Mouse (Mus musculus) forebrain, embryonic 13.5 days (tissue): ENCODE data around the gene Clcn1. TPM values are rescaled to one million over a fixed set of nuclear protein-coding genes. Genes with fewer than 3 reads are reported as not detected.

Experiments
- ATAC-seq: fragments of 200-750 bp; cut with Nextera tagmentation; 2 replicates; pipeline ENCODE4 v1.8.0; 2017
- H3K27ac ChIP-seq: fragments of 300-500 bp; sonication (generic); 2 replicates; pipeline ENCODE4 v1.5.1; 2015; ENCODE audit warnings: inconsistent platforms, mild to moderate bottlenecking, moderate library complexity
- H3K27me3 ChIP-seq: fragments of 300-500 bp; sonication (generic); 2 replicates; pipeline ENCODE4 v1.6.1; 2015; ENCODE audit warnings: mild to moderate bottlenecking, inconsistent platforms
- H3K36me3 ChIP-seq: fragments of 300-500 bp; sonication (generic); 2 replicates; pipeline ENCODE4 v1.6.1; 2015; ENCODE audit warnings: mild to moderate bottlenecking, inconsistent platforms; ENCODE audit not compliant: poor library complexity, severe bottlenecking
- H3K4me1 ChIP-seq: fragments of 300-500 bp; sonication (generic); 2 replicates; pipeline ENCODE4 v1.6.1; 2015; ENCODE audit warnings: inconsistent platforms
- H3K4me2 ChIP-seq: fragments of 300-500 bp; sonication (generic); 2 replicates; pipeline ENCODE4 v1.6.1; 2015; ENCODE audit warnings: inconsistent platforms, mild to moderate bottlenecking, moderate library complexity
- H3K4me3 ChIP-seq: fragments of 300-500 bp; sonication (generic); 2 replicates; pipeline ENCODE4 v1.5.1; 2015; ENCODE audit warnings: mild to moderate bottlenecking, inconsistent platforms
- H3K9ac ChIP-seq: fragments of 300-500 bp; sonication (generic); 2 replicates; pipeline ENCODE4 v1.6.1; 2015; ENCODE audit warnings: mild to moderate bottlenecking, inconsistent platforms
- H3K9me3 ChIP-seq: fragments of 300-500 bp; sonication (generic); replicated peaks from 2 replicates; pipeline ENCODE4 v1.6.1; 2016; ENCODE audit warnings: inconsistent platforms
- WGBS: fragments of 180-500 bp; shearing (Covaris S2); methylation state at CpG from one replicate; pipeline ENCODE4 v1.1.7; 2015; 5-methylcytosine and 5-hydroxymethylcytosine counted together
- polyA plus RNA-seq: library from polyadenylated mRNA; unstranded; fragments of >200 nt; fragmentation: Nextera tagmentation; extraction: Ambion mirVana; gene quantifications from 2 replicates; pipeline ENCODE4 v1.2.1, GENCODE M21; 2015

The Clcn1 gene
- polyA plus RNA-seq, 1 experiment from 2014 or later, result 1.3 TPM

DNA sequence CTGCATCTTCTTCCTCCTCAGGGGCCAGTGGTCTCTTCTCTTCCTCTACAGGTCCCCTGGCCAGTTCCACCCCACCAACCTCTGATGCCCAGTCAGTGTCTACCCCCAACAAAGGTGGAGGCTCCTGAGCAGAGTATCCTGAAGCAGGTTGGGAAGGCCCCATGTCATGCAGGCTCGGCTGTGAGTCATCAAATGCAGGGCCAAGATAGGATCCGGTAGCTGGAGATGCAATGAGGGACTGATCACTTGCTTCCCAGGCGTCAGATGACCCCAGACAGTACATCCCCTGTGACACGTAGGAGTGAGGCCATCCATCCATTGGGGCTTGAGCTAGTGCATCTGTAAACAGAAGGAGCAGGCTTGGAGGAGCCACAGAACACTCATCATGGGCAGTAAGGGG, 31.8 kb downstream of the Clcn1 start:
- Histone ChIP-seq H3K27ac (no peak overlapping the region), H3K36me3 (peaks cover 57% of the 10 kb centered on the region), H3K4me1 (peaks cover 13% of the 10 kb centered on the region; the same call in 1 of the 2 replicates), H3K27me3 (no peaks in the 10 kb centered on the region), H3K9ac (no peak overlapping the region), H3K4me2 (no peak overlapping the region), H3K9me3 (no peaks in the 10 kb centered on the region), H3K4me3 (no peak overlapping the region)
- no peak for ATAC-seq
- WGBS, result 93% methylated on average over 4 of the region's 4 CpGs

DNA sequence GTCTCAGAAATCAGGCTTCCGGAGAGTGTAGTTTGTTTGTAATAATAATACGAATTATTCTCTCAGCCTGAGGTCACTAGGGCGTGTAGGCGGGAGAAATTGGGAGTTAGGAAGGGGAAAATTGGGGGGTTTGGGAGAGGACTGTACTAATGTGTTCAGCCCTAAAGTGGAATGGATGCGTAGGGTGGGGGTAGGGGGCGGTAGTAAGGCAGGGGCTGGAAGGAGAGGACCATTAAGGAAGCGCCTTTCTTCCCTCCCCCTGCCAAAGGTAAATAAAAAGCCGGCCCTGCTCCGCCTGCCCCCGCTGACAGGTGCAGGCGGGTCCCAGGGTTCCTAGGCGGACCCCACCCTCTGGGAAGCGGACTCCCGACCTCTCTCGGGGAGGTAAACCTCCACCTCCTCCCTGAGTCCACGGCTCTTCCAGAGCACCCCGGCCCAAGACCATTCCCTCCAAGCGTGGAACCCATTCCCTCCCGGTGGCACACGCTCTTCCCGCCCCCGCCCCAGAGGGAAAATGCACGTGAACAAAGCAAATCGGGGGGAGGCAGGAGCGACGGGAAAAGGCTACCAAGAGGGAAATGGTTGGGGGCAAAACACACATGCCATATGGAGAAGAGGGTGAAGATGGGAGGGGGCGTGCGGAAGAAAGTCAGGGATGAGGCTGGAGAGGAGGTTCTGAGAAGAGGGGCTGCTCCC, 37.0 kb downstream of the Clcn1 start:
- Histone ChIP-seq H3K9ac (peak overlapping the region; percentile 85), H3K4me1 (peaks cover 12% of the 10 kb centered on the region; the same call in 1 of the 2 replicates), H3K36me3 (peaks cover 12% of the 10 kb centered on the region), H3K27me3 (no peaks in the 10 kb centered on the region), H3K4me3 (peak overlapping the region; percentile 73), H3K27ac (peak overlapping the region; percentile 87), H3K4me2 (peak overlapping the region; percentile 89), H3K9me3 (no peaks in the 10 kb centered on the region)
- WGBS, result under 1% methylated on average over 28 of the region's 28 CpGs
- ATAC-seq, result peak; percentile 36

DNA sequence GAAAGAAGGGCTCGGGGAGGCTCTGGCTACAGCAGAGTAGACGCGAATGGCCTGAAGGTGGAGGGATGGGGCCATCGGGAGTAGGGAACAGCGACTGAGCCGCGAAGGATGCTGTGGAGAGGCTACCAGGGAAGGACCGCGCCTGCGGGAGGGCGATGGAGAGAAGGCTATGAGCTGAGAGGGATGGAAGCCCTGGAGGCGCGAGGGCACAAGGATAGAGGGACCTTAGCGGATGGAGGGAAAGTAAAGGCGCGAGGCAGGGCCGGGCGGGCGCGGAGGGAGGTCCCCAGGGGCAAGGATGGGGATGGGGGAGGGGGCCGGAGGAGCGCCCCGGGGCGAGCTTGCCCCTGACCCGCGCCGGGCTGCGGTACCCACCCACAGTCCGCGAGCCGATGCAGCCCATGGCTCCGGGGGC, 37.6 kb downstream of the Clcn1 start:
- H3K36me3 ChIP-seq, result peaks cover 6% of the 10 kb centered on the region; the same call in 1 of the 2 replicates
- H3K27me3 ChIP-seq, result no peaks in the 10 kb centered on the region
- ATAC-seq, result peak; percentile 71
- H3K9me3 ChIP-seq, result no peaks in the 10 kb centered on the region
- H3K9ac ChIP-seq, result peak overlapping the region; percentile 85
- peak overlapping the region; percentile 89 for H3K4me2 ChIP-seq
- peak overlapping the region; percentile 87 for H3K27ac ChIP-seq
- peaks cover 12% of the 10 kb centered on the region; the same call in 1 of the 2 replicates for H3K4me1 ChIP-seq
- WGBS, result 0% methylated on average over 14 of the region's 32 CpGs
- peak overlapping the region; percentile 73 for H3K4me3 ChIP-seq

DNA sequence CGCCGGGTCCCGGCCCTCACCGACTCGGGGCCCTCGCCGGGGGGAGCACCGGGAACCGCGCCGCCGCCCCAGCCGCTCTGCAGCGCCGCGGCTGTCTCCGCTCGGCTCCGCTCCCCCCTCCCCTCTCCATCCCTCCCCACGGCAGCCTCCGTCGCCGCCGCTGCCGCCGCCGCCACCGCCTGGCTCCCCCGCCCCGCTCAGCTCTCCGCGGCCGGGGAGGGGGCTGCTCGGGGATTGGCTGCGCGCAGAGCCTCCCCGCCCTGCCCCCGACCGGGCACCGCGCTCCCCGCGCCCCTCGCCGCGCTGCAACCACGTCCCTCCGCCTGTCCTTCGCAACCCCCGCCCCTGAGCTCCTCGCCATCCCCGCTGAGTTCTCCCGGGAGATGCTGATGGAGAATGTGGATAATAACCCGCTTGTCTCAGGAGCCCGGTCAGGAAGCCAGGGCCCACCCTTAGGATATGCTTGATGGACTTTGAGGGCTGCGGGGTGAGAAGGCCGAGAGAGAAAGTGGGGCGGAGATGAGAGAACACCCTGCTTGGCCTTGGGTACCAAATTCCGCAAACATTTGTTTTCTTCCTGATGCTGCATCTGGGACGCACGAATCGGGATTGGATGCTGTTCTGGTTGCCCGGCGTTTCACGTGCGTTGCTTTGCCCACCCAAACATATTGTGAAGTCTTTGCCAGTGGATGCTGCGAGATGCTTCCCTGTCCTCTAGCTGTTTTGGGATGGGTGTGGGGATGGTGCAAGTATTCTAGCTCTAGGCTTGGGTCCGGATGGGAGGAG, 38.2 kb downstream of the Clcn1 start, which contains the start of gene Fam131b:
TSS of gene Fam131b (minus strand) at position 162 of the 786 bp plus-strand sequence.
- Histone ChIP-seq H3K27ac (peak within 1 kb of the TSS; percentile 87), H3K9me3 (no peaks in the 10 kb centered on the region), H3K27me3 (no peaks in the 10 kb centered on the region), H3K4me2 (peak within 1 kb of the TSS; percentile 89), H3K36me3 (peaks cover 6% of the 10 kb centered on the region; the same call in 1 of the 2 replicates), H3K9ac (peak within 1 kb of the TSS; percentile 85), H3K4me3 (peak within 1 kb of the TSS; percentile 73), H3K4me1 (peaks cover 12% of the 10 kb centered on the region; the same call in 1 of the 2 replicates)
- WGBS, result under 1% methylated on average over 24 of the region's 68 CpGs
- peak; percentile 88 for ATAC-seq

DNA sequence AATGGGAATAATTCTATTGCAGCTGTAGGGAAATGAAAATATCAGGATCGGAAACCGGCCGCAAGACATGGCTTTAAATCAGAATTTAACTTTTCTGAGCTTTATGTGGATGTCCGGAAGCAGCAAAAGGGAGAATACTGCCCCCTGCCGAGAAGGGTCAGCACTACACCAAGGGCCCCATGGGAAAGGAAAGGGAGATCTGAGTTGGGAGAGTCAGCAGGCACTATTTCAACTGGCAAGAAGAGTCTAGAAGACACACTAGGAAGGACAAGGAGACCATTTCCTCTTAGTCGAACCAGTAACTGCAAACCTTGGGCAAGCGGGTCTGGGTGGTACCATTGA, 38.8 kb downstream of the Clcn1 start:
- H3K27me3 ChIP-seq, result no peaks in the 10 kb centered on the region
- H3K36me3 ChIP-seq, result peaks cover 6% of the 10 kb centered on the region; the same call in 1 of the 2 replicates
- H3K4me2 ChIP-seq, result peak overlapping the region; percentile 89
- ATAC-seq, result 0 out of 2 replicates have a peak, but pooled peaks have one; percentile 4
- 2% methylated on average over 7 of the region's 7 CpGs for WGBS
- H3K27ac ChIP-seq, result peak overlapping the region; percentile 87
- peak overlapping the region; percentile 73 for H3K4me3 ChIP-seq
- H3K4me1 ChIP-seq, result peaks cover 12% of the 10 kb centered on the region; the same call in 1 of the 2 replicates
- H3K9me3 ChIP-seq, result no peaks in the 10 kb centered on the region
- peak overlapping the region; percentile 85 for H3K9ac ChIP-seq

GRCm38 (mm10) chr6:42326509-42326908, 40.0 kb downstream of the Clcn1 start:
- Histone ChIP-seq H3K27me3 (no peaks in the 10 kb centered on the region), H3K27ac (no peak overlapping the region), H3K9ac (no peak overlapping the region), H3K4me2 (no peak overlapping the region), H3K36me3 (no peaks in the 10 kb centered on the region; the same call in 1 of the 2 replicates), H3K4me3 (no peak overlapping the region), H3K4me1 (peaks cover 12% of the 10 kb centered on the region; the same call in 1 of the 2 replicates), H3K9me3 (no peaks in the 10 kb centered on the region)
- ATAC-seq, result no peak
- 96% methylated on average over 3 of the region's 3 CpGs for WGBS

DNA sequence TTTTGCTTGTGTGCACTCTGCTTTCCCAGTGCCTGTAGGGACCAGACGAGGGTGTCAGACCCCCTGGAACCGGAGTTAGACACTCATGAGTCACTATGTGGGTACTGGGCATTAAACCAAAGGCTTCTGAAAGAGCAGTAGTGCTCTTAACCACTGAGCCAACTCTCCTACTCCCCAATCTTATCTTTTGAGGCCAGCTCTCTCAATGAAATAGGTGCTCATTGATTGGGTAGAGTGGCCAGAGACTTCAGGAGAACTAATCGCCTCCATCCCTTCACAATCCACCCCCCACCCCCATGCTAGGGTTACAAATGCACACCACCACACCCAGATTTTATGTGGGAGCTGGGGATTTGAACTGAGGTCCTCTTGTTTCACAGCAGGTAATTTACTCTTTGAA, 42.3 kb downstream of the Clcn1 start:
- no peaks in the 10 kb centered on the region for H3K4me1 ChIP-seq
- no peaks in the 10 kb centered on the region for H3K27me3 ChIP-seq
- H3K4me3 ChIP-seq, result no peak overlapping the region
- H3K9me3 ChIP-seq, result no peaks in the 10 kb centered on the region
- H3K27ac ChIP-seq, result no peak overlapping the region
- no peak for ATAC-seq
- H3K9ac ChIP-seq, result no peak overlapping the region
- no peaks in the 10 kb centered on the region for H3K36me3 ChIP-seq
- no peak overlapping the region for H3K4me2 ChIP-seq
- WGBS, result 83% methylated on average over 3 of the region's 3 CpGs

DNA sequence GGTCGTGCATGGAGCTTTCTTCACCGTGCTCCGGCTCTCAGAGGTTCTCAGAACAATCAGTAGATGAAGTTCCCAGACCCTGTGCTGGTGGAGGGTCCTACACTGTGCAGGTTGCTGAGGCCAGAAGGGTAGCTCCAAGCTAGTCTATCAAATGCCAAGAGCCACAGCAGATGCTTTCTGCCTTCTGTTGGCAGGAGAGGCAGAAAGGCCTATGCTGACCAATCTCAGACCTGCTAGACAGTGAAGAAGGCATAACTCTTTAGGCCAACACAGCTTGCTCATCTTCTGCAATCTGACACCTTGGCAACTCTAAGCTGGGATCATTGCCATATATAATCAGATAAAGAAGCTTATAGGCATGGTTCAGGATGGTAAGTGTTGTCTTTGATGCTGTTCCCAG, 43.7 kb downstream of the Clcn1 start:
- Histone ChIP-seq H3K4me1 (no peaks in the 10 kb centered on the region), H3K27ac (no peak overlapping the region), H3K4me2 (no peak overlapping the region), H3K27me3 (no peaks in the 10 kb centered on the region), H3K9ac (no peak overlapping the region), H3K4me3 (no peak overlapping the region), H3K36me3 (no peaks in the 10 kb centered on the region), H3K9me3 (no peaks in the 10 kb centered on the region)
- no peak for ATAC-seq
- 80% methylated on average over 3 of the region's 3 CpGs for WGBS

GRCm38 (mm10) chr6:42330946-42331345, 44.5 kb downstream of the Clcn1 start:
- H3K36me3 ChIP-seq, result no peaks in the 10 kb centered on the region
- WGBS, result 94% methylated on average over 3 of the region's 3 CpGs
- no peak overlapping the region for H3K4me2 ChIP-seq
- ATAC-seq, result no peak
- no peak overlapping the region for H3K4me3 ChIP-seq
- H3K27ac ChIP-seq, result no peak overlapping the region
- H3K4me1 ChIP-seq, result no peaks in the 10 kb centered on the region
- no peaks in the 10 kb centered on the region for H3K9me3 ChIP-seq
- H3K27me3 ChIP-seq, result no peaks in the 10 kb centered on the region
- H3K9ac ChIP-seq, result no peak overlapping the region

DNA sequence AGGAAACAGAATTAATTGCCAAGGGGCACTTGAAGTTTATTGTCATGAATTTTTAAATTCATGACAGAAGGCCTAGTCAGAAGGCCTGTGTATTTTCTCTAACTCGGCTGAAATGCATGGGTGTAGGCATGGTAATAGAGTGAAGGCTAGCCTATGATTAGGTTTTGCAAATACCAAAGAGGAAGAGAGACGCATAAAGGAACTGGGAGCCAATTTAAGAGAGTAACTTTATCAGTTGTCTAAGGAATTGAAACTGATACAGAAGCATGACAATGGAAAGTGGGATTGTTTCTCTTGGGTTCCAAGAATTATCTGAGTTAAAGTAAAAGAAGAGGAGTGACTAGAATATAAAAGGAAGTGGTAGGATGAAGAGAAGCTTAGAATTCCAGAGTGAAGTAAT, 52.7 kb downstream of the Clcn1 start:
- no peak overlapping the region for H3K27ac ChIP-seq
- no peaks in the 10 kb centered on the region for H3K4me1 ChIP-seq
- H3K4me2 ChIP-seq, result no peak overlapping the region
- 85% methylated on average over 2 of the region's 2 CpGs for WGBS
- no peak overlapping the region for H3K4me3 ChIP-seq
- no peaks in the 10 kb centered on the region for H3K36me3 ChIP-seq
- no peaks in the 10 kb centered on the region for H3K27me3 ChIP-seq
- H3K9ac ChIP-seq, result no peak overlapping the region
- no peaks in the 10 kb centered on the region for H3K9me3 ChIP-seq
- no peak for ATAC-seq

DNA sequence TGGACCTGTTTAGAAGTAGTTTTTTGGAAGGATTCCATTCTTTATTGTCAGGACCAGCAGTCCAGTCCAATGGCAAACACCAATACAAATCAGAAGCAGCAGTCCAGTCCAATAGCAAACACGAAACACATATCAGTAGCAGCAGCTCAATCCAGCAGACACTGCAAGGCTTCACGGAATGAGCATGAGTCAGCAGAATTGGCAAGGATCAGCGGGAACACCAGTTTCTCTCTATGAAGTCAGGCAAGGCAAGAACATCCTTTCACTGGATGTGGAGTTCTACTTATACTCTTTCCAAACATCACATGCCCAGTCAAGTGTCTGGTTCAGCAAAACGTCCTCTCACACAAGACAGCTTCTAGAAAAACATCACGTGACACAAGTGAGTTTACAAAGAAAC, 53.5 kb downstream of the Clcn1 start:
- no peak overlapping the region for H3K4me2 ChIP-seq
- no peaks in the 10 kb centered on the region for H3K36me3 ChIP-seq
- WGBS, result 82% methylated on average over 5 of the region's 5 CpGs

DNA sequence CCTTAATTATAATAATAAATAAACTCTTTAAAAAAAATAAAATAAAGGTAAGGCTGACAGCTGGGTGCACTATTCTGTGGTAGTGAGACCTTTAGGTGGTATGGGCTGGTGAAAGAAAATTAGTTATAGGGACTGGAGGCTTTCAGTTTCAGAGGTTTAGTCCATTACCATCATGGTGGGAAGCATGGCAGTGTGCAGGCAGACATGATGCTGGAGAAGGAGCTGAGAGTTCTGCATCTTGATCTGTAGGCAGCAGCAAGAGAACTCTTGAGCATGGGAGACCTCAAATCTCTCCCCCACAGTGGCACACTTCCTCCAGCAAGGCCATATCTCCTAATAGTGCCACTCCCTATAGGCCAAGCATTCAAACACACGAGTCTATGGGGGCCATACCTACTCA, 55.7 kb downstream of the Clcn1 start:
- H3K27ac ChIP-seq, result no peak overlapping the region
- H3K27me3 ChIP-seq, result no peaks in the 10 kb centered on the region
- H3K4me3 ChIP-seq, result no peak overlapping the region
- no peaks in the 10 kb centered on the region for H3K4me1 ChIP-seq
- no peak for ATAC-seq
- no peak overlapping the region for H3K9ac ChIP-seq
- no peaks in the 10 kb centered on the region for H3K36me3 ChIP-seq
- no peaks in the 10 kb centered on the region for H3K9me3 ChIP-seq
- H3K4me2 ChIP-seq, result no peak overlapping the region
- 71% methylated on average over 1 of the region's 1 CpGs for WGBS

More for the DNA sequence above, 53.5 kb downstream of the Clcn1 start:
- no peak for ATAC-seq
- H3K4me1 ChIP-seq, result no peaks in the 10 kb centered on the region
- no peak overlapping the region for H3K4me3 ChIP-seq
- H3K27me3 ChIP-seq, result no peaks in the 10 kb centered on the region
- no peak overlapping the region for H3K9ac ChIP-seq
- H3K27ac ChIP-seq, result no peak overlapping the region
- H3K9me3 ChIP-seq, result no peaks in the 10 kb centered on the region
